Mouse (Mus musculus) adrenal gland, postnatal 14 days (tissue): ENCODE measurements around the gene Cela3a. TPM values are rescaled to one million over a fixed set of nuclear protein-coding genes. Genes with fewer than 3 reads are reported as not detected.
A peak's percentile ranks its signal among the peaks of the same experiment; 100 is the strongest.
"Not testable (repeated sequence)": the region's sequence is repeated elsewhere in the genome, so short reads cannot be mapped to it uniquely, and the experiment has no call there.

Experiments
- DNase-seq: peaks from one replicate; pipeline ENCODE4 v3.0.0; 2021; ENCODE audit warnings: mixed read lengths
- long read RNA-seq, 2 experiments: library from polyadenylated mRNA; stranded (forward); transcript quantifications; one replicate each; pipeline ENCODE4 v2.0.0; 2021
- total RNA-seq: library from RNA; stranded (reverse); gene quantifications from 2 replicates; pipeline ENCODE4 v1.2.3, GENCODE M21; 2021

Gene Cela3a
- not detected in 2 replicates for total RNA-seq
- long read RNA-seq, experiment 1: 0 reads
- long read RNA-seq, experiment 2: 0 reads

DNA sequence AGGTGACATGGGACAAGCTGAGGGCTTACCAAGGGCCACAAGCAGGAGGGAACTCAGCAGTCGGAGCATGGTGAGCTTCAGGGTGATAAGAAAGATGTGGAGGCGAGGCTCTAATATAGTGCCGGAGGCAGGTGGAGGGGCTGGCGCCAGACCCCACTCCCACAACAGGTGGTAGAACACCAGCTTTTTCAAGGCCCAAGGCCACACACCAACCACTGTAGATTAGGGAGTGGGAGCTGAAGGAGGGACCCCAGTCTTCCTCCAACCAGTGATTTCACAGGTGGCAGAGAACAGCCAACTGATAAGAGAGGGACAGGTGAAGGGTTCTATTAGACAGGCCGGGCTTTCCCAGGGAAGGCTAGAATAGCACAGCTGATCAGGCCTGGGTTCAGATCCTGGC, at the start of gene Cela3a:
Gene Cela3a, minus strand, starts transcription at position 101 of the 400 bp plus-strand sequence.
- no peak for DNase-seq

GRCm38 (mm10) chr4:137458861-137459260, 49.3 kb upstream of the Cela3a start:
- no peak for DNase-seq

DNA sequence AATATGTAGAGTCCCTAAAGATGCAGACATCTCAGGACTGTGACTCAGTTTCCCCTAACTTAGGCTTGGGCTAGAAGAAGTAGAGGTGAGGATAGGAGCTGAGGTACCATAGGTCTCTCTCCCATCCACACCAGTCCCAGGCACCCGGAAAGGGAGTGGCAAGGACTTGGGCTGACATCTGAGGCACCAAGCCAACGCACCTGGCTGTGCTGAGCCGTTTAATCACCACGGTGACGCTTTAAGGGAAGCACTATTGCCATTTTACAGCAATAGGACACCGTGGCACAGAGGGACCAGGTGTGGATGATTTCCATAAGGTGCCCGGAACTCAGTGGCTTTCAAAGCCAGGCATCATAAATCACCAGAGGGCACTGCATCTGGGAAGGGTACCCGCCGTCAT, 48.7 kb upstream of the Cela3a start:
- no peak for DNase-seq

DNA sequence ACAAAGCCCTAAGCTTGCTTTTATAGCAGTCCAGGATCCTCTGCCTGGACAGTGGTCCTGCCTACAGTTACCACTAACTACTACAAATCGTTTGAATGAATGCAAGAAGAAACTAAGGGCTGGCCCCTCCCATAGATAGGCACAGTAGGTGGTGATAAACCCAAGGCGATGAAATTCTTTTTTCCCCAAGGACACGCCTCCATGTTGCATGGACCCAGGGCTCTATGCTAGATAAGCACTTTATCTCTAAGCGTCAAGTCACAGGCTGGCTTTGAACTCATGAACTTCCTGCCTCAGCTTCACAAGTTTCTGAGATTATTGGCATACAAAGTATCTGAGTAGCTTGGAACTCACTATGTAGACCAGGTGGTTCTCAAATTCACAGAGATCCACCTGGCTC, 47.7 kb upstream of the Cela3a start:
- no peak for DNase-seq

DNA sequence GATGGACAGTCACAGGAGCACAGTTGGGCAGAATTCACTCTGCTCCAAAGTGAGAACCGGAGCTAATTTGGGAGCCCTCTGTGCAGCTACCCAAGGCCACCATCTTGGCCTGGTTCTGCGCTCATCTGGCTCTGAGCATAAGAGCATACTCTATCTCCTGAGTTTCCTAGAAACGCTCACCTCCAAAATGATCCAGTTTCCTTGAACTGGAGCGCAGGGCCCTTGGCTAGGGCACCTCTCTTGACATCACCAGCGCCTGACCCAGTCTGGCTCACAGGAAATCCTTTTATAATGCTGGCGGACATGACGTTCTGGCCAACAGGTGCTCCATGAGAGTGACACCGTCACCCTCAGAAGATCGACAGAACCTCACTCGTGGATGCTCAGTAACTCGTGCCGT, 47.0 kb upstream of the Cela3a start:
- no peak for DNase-seq

DNA sequence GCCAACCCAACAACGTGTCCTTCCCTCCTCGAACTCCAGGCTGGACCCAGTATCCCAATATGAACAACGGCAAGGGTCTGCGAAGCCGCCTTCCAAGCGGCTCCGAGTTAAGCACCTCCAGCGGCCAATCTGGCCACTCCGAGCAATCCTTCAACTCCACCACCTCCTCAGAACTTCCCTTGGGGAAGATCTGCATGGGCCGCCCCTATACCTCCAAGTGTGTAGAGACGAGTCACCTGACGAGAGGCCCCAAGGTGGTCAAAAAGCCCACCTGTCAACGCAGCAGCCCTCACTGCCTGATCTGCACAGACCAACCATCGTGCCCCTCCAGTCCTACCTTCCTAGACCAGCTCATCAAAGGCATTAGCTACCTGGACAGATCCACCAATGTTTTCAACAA, 45.0 kb upstream of the Cela3a start:
- DNase-seq: no peak

DNA sequence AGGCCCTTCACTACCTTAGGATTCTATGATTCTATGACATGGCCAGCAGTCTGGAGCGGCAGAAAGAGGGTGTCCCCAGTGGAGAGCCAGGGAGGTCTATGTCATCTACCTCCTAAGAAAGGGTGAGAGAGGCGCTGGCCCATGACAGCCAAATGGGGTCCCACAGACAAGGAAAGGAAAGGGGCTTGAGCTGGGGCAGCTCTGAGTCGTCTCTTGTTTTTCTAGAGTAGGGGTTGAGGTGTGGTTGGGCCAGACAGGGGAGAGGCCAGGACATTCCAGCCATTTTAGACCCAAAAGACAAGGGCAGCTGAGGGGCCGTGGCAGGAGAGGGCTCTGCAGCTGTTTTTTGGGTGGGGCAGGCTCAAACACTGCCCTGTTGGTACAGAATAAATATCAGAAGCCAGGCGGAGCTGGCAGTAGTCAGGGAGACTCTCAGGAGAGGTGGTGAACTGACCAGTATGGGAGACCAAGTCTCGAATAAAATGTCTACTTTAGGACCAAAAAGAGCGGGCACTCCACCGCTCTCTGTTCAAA, 43.7 kb upstream of the Cela3a start, which contains the start of gene 1700013G24Rik:
Gene 1700013G24Rik, plus strand, starts transcription at position 51 of the 534 bp plus-strand sequence.
- DNase-seq: no peak

DNA sequence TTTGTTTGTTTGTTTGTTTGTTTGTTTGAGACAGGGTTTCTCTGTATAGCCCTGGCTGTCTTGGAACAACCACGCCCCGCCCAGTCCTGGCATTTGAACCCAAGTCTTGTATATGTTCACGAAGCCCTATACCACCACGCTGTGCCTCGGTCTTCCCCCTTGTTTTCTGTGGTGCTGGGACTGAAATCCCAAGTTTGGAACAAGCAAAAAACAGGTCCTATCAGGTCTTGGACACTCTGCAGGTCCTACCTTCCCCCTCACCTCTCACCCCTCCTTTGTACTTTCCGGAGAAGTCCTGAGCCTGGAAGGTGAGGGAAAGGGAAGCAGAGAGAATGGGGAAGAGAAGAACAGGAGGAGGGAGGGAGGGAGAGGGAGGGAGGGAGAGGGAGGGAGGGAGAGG, 42.6 kb upstream of the Cela3a start:
- no peak for DNase-seq

GRCm38 (mm10) chr4:137449715-137450114, 40.1 kb upstream of the Cela3a start:
- peak; percentile 31 for DNase-seq

- no peak for DNase-seq
Observed at GRCm38 (mm10) chr4:137449132-137449531, 39.5 kb upstream of the Cela3a start.

- DNase-seq: no peak
Observed at GRCm38 (mm10) chr4:137448641-137449040, 39.0 kb upstream of the Cela3a start.

DNA sequence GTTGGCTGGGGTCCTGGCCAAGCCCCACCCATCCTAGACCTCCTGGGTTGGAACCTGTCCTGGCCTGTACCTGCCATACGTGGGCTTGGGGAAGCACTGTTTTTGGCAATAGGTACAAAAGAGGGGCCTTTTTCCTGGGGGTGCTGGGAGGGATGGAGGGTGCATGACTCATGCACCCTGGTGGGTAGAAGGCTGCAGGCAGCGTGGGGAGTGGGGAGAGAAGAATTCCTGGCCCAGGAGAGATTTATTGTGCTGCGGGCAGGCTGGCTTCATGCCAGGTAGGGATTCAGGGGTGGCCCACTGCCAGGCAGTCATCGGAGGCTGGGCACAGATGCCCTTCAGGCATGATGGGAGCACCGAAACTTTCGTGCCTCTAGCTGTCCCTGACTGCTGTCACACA, 38.6 kb upstream of the Cela3a start:
- peak; percentile 85 for DNase-seq

DNA sequence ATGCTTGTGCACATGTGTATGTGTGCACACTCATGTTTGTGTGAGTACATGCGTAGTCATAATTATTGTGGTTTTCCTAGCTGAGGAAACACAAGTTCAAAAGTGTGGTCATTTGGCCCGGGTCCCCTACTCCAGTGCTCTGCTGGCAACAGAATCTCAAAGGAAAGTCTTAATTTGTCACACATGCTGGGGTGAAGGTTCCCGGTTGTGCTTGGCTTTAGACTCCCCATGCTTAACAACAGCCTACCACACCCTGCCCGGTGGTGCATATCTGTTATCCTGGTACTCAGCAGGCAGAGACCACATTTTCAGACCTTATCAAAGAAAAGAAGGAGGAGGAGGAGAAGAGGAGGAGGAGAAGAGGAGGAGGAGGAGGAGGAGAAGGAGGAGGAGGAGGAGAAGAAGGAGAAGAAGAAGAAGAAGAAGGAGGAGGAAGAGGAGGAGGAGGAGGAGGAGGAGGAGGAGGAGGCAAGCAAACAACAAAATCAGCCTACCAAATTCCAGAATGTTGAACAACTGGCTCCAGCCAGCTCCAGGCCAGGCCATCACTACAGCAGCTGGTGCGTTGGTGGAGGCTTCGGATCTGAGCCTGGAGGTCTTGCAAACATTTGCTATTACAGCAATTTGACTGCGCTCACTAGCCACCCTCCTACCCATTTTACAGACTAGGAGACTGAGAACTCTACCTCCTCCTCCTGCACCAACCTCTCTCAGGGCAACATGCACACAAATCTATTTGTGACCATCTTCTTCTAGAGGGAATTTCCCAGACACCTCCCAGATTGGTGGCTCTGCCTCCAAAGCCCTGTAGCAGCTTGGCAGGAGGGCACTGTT, 38.0 kb upstream of the Cela3a start:
- no peak for DNase-seq

DNA sequence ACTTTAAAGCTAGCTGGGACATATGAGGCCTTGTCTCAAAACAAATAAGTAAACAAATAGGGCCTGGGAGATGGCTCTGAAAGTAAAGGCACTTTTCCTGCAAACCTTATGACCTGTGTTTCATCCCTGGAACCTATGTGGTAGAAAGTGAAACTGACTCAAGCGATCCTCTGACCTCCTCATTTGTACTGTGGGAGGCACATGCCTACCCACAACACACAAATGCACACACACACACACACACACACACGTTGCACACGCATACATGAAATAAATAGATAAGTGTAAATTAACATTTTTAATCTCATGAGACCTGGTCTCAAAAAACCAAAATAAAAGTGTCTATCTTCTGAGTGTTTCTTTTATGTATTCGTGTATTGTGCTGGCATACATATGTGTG, 36.3 kb upstream of the Cela3a start:
- no peak for DNase-seq

- peak; percentile 86 for DNase-seq
Observed at GRCm38 (mm10) chr4:137443625-137444024, 34.0 kb upstream of the Cela3a start.

GRCm38 (mm10) chr4:137441332-137441731, 31.7 kb upstream of the Cela3a start:
- DNase-seq: no peak

DNA sequence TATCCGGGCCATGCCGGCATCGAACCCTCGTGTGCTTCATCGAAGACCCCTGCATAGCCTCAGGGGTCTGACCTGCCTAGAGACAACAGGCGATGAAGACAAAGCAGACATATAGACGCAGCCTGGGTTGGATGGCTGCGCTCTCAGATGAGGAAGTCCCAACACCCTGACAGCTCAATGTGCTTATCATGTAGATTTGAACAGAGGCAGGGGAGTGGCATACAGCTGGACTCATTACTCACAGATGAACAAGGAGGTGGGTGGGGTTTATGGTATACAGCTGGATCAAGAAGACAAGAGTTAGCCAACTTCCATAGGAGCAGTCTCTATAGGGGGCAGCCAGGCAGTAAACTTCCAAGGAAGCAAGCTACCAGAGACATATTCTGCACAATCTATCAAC, 29.3 kb upstream of the Cela3a start:
- DNase-seq: no peak

- DNase-seq: no peak
Observed at GRCm38 (mm10) chr4:137436979-137437669, 27.5 kb upstream of the Cela3a start.

DNA sequence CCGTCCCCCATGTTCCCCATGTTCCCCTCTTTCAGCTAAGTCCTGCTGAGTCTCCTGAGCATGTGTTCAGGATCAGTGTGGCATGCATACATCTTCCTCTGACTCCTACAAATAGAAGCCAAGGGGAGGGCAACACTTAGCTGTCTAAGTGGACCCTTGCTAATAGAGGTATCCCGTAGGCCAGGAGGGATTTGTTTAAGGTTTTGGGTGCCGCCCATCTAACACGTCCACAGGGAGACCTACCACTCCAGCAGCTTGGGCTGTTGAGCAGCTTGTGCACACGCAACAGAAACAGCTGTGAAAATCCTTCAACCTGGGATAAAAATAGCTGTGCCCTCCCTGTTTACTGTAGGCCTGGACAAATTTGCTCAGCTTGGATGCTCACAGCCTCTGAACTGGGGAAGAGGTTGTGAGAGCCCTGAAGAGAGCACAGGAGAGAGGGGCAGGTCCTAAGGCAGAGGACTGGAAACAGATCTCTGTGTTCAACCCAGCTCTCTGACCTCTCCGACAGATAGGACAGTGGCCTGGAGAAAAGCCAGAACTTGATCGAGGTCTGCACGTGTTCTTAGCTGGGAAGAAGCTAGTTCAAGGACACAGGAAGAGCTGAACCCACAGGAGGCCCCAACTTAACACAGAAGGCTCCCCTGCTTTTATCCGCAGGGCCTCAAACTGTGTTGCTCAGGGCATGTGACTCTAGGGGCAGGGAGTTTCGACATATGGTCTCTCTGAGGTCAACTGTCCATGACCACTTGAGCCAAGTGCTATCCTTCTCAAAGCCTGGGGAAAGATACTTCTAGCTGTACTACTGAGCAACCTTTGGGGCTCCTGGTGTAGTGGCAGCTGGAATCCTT, 23.3 kb upstream of the Cela3a start:
- not testable (repeated sequence) for DNase-seq

DNA sequence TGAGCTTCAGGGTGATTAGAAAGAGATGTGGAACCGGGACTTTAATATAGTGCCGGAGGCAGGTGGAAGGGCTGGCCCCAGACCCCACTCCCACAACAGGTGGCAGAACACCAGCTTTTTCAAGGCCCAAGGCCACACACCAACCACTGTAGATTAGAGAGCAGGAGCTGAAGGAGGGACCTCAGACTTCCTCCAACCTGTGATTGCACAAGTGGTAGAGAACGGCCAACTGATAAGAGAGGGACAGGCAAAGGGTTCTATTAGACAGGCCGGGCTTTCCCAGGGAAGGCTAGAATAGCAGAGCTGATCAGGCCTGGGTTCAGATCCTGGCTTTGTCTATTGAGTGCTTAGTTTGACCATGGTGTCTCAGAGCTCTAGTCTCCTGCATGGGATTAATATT, 20.9 kb upstream of the Cela3a start, which contains the start of gene Cela3b:
Gene Cela3b, minus strand, starts transcription at position 39 of the 400 bp plus-strand sequence.
- DNase-seq: no peak

GRCm38 (mm10) chr4:137417712-137418564, 8.3 kb upstream of the Cela3a start:
- no peak for DNase-seq
